Mouse (Mus musculus) cerebellum, adult 2 months (tissue): ENCODE data around the gene Dstyk. TPM values are rescaled to one million over a fixed set of nuclear protein-coding genes. Genes with fewer than 3 reads are reported as not detected.
A peak's percentile ranks its signal among the peaks of the same experiment; 100 is the strongest.

ENCODE experiments used
- DNase-seq, 2 experiments: peaks; one replicate each; pipeline ENCODE4 v3.0.0; 2021
- H3K27ac ChIP-seq: fragments of 200-500 bp; 2 replicates; pipeline ENCODE4 v1.5.1; 2012; ENCODE audit warnings: low read length, control low read depth, inconsistent platforms; ENCODE audit not compliant: insufficient read depth
- H3K27me3 ChIP-seq: fragments of 200-500 bp; 2 replicates; pipeline ENCODE4 v1.6.1; 2012; ENCODE audit warnings: inconsistent platforms, mild to moderate bottlenecking, low read length, moderate library complexity; ENCODE audit not compliant: control insufficient read depth, insufficient read depth
- H3K4me1 ChIP-seq: fragments of 200-500 bp; 2 replicates; pipeline ENCODE4 v1.6.1; 2011; ENCODE audit warnings: low read length; ENCODE audit not compliant: control insufficient read depth, insufficient read depth
- H3K4me3 ChIP-seq: fragments of 200-500 bp; replicated peaks from 2 replicates; pipeline ENCODE3; 2011; ENCODE audit warnings: mild to moderate bottlenecking, low read depth, low read length, control low read depth; ENCODE audit not compliant: insufficient read depth
- CTCF ChIP-seq: fragments of 200-500 bp; IDR thresholded peaks from 2 replicates; pipeline ENCODE4 v1.5.1; 2011; ENCODE audit warnings: low read depth, mild to moderate bottlenecking, control low read depth, low read length, moderate library complexity, borderline replicate concordance; ENCODE audit not compliant: insufficient read depth
- POLR2A ChIP-seq: fragments of 200-500 bp; IDR thresholded peaks from 2 replicates; pipeline ENCODE4 v1.6.1; 2011; ENCODE audit warnings: low read length, control low read depth, borderline replicate concordance; ENCODE audit not compliant: insufficient read depth
- WGBS: fragments of 180-500 bp; shearing (Covaris S2); methylation state at CpG from one replicate; pipeline ENCODE4 v1.1.7; 2018; 5-methylcytosine and 5-hydroxymethylcytosine counted together
- polyA plus RNA-seq: library from polyadenylated mRNA; depleted of rRNA; stranded (reverse); fragments of >200 nt; gene quantifications from 2 replicates; pipeline ENCODE4 v1.2.3, GENCODE M21; 2012; rRNA removed

Gene Dstyk
- polyA plus RNA-seq, result 32.6 and 36.5 TPM in 2 replicates

GRCm38 (mm10) chr1:132417319-132418251 is at the start of gene Dstyk:
TSS of gene Dstyk (plus strand) at chr1:132417555.
- no peaks in the 10 kb centered on the region; the same call in 1 of the 2 replicates for H3K4me1 ChIP-seq
- H3K27me3 ChIP-seq, result no peaks in the 10 kb centered on the region
- H3K27ac ChIP-seq, result peak within 1 kb of the TSS; percentile 52
- TF ChIP-seq POLR2A (peak; percentile 72; the same call in 1 of the 2 replicates), CTCF (0 out of 2 replicates have a peak, but pooled peaks have one; percentile 8)
- 1% methylated on average over 85 of the region's 85 CpGs for WGBS
- peak; percentile 91 to 93 for DNase-seq
- peak within 1 kb of the TSS; percentile 72 for H3K4me3 ChIP-seq

GRCm38 (mm10) chr1:132367692-132368506 is 49.5 kb upstream of the Dstyk start:
- no peak overlapping the region; the same call in 1 of the 2 replicates for H3K27ac ChIP-seq
- peaks cover 47% of the 10 kb centered on the region for H3K4me1 ChIP-seq
- H3K4me3 ChIP-seq, result no peak overlapping the region
- H3K27me3 ChIP-seq, result no peaks in the 10 kb centered on the region
- 17% methylated on average over 7 of the region's 7 CpGs for WGBS
- peak; percentile 88 to 90 for DNase-seq
- no peak for TF ChIP-seq POLR2A
- peak; percentile 94 for TF ChIP-seq CTCF

GRCm38 (mm10) chr1:132370681-132371173 is 46.6 kb upstream of the Dstyk start:
- WGBS, result 55% methylated on average over 9 of the region's 9 CpGs
- Histone ChIP-seq H3K4me3 (no peak overlapping the region), H3K27ac (no peak overlapping the region), H3K4me1 (peaks cover 52% of the 10 kb centered on the region), H3K27me3 (no peaks in the 10 kb centered on the region)
- no peak for DNase-seq
- no peak for TF ChIP-seq CTCF
- TF ChIP-seq POLR2A, result no peak

GRCm38 (mm10) chr1:132371298-132372081 is 45.9 kb upstream of the Dstyk start:
- Histone ChIP-seq H3K27me3 (no peaks in the 10 kb centered on the region), H3K4me1 (peaks cover 49% of the 10 kb centered on the region), H3K4me3 (no peak overlapping the region), H3K27ac (peak overlapping the region; percentile 15; the same call in 1 of the 2 replicates)
- DNase-seq, result no peak
- TF ChIP-seq CTCF (no peak), POLR2A (no peak)
- 45% methylated on average over 8 of the region's 8 CpGs for WGBS

- Histone ChIP-seq H3K4me1 (peaks cover 48% of the 10 kb centered on the region), H3K27ac (peak overlapping the region; percentile 28; the same call in 1 of the 2 replicates), H3K4me3 (no peak overlapping the region), H3K27me3 (no peaks in the 10 kb centered on the region)
- WGBS, result 71% methylated on average over 5 of the region's 5 CpGs
- TF ChIP-seq POLR2A (no peak), CTCF (no peak)
- DNase-seq, result no peak
Observed at GRCm38 (mm10) chr1:132372354-132372753, 45.0 kb upstream of the Dstyk start.

GRCm38 (mm10) chr1:132372896-132373534 is 44.3 kb upstream of the Dstyk start:
- Histone ChIP-seq H3K4me1 (peaks cover 43% of the 10 kb centered on the region), H3K27ac (peak overlapping the region; percentile 39; the same call in 1 of the 2 replicates), H3K27me3 (no peaks in the 10 kb centered on the region), H3K4me3 (no peak overlapping the region)
- DNase-seq, result no peak
- TF ChIP-seq CTCF, result no peak
- TF ChIP-seq POLR2A, result no peak
- WGBS, result 25% methylated on average over 6 of the region's 6 CpGs
